Mouse (Mus musculus): ENCODE data around the gene Chst15. TPM values are rescaled to one million over a fixed set of nuclear protein-coding genes. Genes with fewer than 3 reads are reported as not detected.

Gene Chst15
- polyA plus RNA-seq (2015; fragmentation: Nextera tagmentation; extraction: Ambion mirVana), result 21.9 and 22.5 TPM in 2 replicates

DNA sequence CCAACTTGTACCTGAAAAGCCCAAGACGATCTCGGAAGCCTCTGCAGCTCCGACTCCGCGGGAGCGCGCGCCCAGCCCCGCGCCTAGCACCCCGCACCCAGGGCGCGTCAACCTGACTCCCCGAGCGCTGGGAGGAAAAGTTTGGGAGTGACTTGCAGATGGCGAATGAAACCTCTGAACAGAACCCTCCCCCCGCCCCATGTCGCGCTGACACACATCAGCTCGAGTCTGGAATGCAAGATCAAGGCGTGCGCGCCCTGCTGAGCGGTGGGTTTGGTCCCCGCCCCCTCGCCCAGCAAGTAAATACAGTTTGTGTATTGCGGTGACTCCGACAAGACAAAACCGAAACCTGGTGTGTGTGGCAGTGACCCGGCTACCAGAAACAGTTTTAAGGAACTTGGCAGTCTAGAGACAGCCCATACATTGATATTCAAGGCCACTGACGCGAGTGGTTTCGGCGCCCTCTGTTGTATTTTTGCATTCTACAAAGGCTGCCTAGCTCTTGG is at the start of gene Chst15:
TSS of gene Chst15 (minus strand) at position 193 of the 506 bp plus-strand sequence.
- peaks cover 52% of the 10 kb centered on the region for H3K4me1 ChIP-seq (replicated peaks)
- H3K9me3 ChIP-seq, result no peaks in the 10 kb centered on the region
- H3K9ac ChIP-seq, result peak within 1 kb of the TSS; percentile 94
- H3K4me2 ChIP-seq, result peak within 1 kb of the TSS; percentile 95
- peak within 1 kb of the TSS; percentile 93 for H3K27ac ChIP-seq (replicated peaks)
- H3K4me3 ChIP-seq, result peak within 1 kb of the TSS; percentile 85
- H3K36me3 ChIP-seq, result no peaks in the 10 kb centered on the region
- H3K27me3 ChIP-seq, result no peaks in the 10 kb centered on the region
- WGBS, result under 1% methylated on average over 34 of the region's 34 CpGs
- peak; percentile 34 for ATAC-seq (ENCODE audit: low read depth)

DNA sequence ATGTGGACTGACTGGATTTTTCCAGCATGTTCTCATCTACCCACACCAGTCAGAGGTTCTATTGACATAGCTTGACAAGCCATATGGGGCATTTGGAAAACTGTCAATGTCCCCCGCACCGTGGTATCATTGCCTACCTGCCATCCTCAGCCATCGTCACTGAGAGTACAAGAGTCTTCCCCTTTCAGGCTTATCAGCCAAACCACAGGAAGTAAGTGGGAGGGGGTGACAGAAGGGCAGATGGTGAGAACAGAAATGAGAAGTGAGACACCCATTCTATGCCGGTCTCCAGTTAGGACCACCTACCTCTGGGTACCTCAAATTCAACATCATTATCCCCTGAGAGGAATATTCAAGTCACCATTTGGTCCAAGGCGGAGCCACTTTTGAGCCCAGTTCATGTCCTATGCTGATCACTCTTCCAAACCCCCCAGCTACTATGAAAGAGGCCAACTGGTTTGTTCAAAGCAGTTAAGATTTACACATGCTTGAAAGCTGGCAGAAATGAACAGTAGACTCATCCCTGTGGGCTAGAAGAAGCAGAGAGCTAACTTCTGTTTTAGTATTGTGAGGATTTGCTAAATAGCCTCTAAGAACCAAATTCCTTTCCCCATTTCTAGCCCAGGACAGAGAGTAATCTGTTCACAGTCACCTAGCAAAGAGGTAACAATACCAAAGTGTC is 48.8 kb upstream of the Chst15 start:
- WGBS, result 85% methylated on average over 5 of the region's 5 CpGs

DNA sequence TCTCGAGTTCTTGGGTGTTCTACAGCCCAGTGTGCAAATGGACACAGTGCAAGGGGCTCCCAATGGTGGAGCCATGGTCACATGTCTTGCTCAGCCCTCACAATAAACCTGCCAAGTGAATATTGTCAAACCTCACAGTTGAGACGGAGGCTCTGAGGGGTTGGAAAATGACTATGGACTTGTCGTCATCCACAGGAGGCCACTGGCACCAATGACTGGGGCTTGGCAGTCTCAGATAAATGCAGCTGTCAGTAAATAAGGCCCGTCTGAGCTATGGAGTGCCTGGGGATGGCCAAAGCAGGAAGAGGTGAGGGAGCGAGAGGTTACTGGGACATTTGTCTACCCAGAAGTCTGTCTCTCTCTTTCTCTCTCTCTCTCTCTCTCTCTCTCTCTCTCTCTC is 48.1 kb upstream of the Chst15 start:
- Histone ChIP-seq H3K27me3 (no peaks in the 10 kb centered on the region), H3K36me3 (no peaks in the 10 kb centered on the region), H3K27ac (replicated peaks) (no peak overlapping the region), H3K4me1 (replicated peaks) (peaks cover 23% of the 10 kb centered on the region), H3K4me3 (no peak overlapping the region), H3K9me3 (no peaks in the 10 kb centered on the region), H3K4me2 (no peak overlapping the region), H3K9ac (no peak overlapping the region)
- ATAC-seq (ENCODE audit: low read depth), result no peak
- 79% methylated on average over 5 of the region's 5 CpGs for WGBS

More for the DNA sequence above, 48.8 kb upstream of the Chst15 start:
- H3K9me3 ChIP-seq, result no peaks in the 10 kb centered on the region
- H3K4me2 ChIP-seq, result no peak overlapping the region
- no peak overlapping the region for H3K27ac ChIP-seq (replicated peaks)
- no peaks in the 10 kb centered on the region for H3K36me3 ChIP-seq
- H3K27me3 ChIP-seq, result no peaks in the 10 kb centered on the region
- no peak for ATAC-seq (ENCODE audit: low read depth)
- H3K4me3 ChIP-seq, result no peak overlapping the region
- peaks cover 23% of the 10 kb centered on the region for H3K4me1 ChIP-seq (replicated peaks)
- no peak overlapping the region for H3K9ac ChIP-seq

DNA sequence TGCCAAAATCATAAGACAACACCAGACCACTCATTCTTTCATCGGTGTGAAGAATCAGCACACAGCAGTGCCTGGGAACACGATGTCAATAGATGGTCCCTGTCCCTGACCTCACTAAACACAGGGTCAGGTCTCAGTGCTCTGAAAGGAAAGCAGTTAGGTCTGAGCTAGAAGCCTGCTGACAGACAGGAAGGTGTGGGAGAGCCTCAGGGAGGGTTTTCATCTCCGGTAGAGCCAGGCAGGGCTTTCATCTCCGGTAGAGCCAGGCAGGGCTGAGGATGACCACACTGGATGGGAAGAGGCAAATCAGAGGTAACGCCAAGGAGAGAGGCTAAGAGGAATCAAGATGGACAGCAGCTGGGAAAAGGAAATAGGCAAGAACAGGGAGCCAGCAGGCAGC is 47.5 kb upstream of the Chst15 start:
- H3K9me3 ChIP-seq, result no peaks in the 10 kb centered on the region
- no peak overlapping the region for H3K27ac ChIP-seq (replicated peaks)
- H3K4me1 ChIP-seq (replicated peaks), result peaks cover 23% of the 10 kb centered on the region
- H3K4me3 ChIP-seq, result no peak overlapping the region
- H3K27me3 ChIP-seq, result no peaks in the 10 kb centered on the region
- no peak overlapping the region for H3K9ac ChIP-seq
- no peak overlapping the region for H3K4me2 ChIP-seq
- WGBS, result 70% methylated on average over 5 of the region's 5 CpGs
- ATAC-seq (ENCODE audit: low read depth), result no peak
- H3K36me3 ChIP-seq, result no peaks in the 10 kb centered on the region

DNA sequence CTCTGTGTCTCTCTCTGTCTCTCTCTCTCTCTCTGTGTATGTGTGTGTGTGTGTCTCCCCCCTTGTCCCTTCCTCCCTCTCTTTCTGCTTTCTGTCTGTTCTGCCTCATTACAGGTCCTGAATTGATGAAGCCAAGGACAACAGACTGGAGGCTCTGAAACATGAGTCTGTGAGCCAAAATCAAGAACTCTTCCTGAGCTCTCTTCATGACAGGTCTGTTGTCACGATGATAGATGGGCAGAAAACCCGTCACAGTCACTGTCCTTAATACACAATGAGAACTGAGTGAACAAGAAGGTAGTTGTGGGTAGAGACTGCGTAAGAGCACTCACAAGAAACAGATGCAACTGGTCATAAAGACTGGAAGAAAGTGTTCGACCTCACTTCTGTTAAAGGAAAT is 43.3 kb upstream of the Chst15 start:
- ATAC-seq (ENCODE audit: low read depth), result no peak

DNA sequence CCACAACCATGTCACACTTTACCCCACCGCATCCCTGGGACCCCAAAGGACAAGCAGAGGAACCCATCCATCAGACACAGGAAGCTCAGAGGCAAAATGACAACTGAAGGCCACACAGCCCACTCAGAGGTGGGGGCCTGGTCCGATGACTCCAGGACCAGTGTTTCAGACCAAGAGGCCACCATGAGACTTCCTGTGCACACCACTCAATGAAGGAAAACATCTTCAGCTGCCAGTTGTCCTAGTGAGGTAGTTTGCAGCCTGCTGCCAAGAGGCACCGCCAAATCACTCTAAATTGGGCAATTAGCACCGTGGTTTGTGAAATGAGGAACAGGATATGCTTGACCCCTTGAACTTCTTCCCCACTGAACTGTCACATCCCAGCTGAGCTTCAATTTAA is 41.7 kb upstream of the Chst15 start:
- ATAC-seq (ENCODE audit: low read depth), result no peak
- H3K9me3 ChIP-seq, result no peaks in the 10 kb centered on the region
- H3K4me3 ChIP-seq, result no peak overlapping the region
- H3K27me3 ChIP-seq, result no peaks in the 10 kb centered on the region
- H3K4me1 ChIP-seq (replicated peaks), result peaks cover 19% of the 10 kb centered on the region
- no peak overlapping the region for H3K9ac ChIP-seq
- 45% methylated on average over 4 of the region's 4 CpGs for WGBS
- H3K36me3 ChIP-seq, result no peaks in the 10 kb centered on the region
- H3K27ac ChIP-seq (replicated peaks), result no peak overlapping the region
- H3K4me2 ChIP-seq, result no peak overlapping the region

More for the DNA sequence above, 43.3 kb upstream of the Chst15 start:
- H3K9me3 ChIP-seq, result no peaks in the 10 kb centered on the region
- no peak overlapping the region for H3K4me2 ChIP-seq
- no peaks in the 10 kb centered on the region for H3K36me3 ChIP-seq
- H3K4me1 ChIP-seq (replicated peaks), result peaks cover 19% of the 10 kb centered on the region
- no peak overlapping the region for H3K4me3 ChIP-seq
- no peak overlapping the region for H3K27ac ChIP-seq (replicated peaks)
- 73% methylated on average over 4 of the region's 4 CpGs for WGBS
- H3K9ac ChIP-seq, result no peak overlapping the region
- no peaks in the 10 kb centered on the region for H3K27me3 ChIP-seq

DNA sequence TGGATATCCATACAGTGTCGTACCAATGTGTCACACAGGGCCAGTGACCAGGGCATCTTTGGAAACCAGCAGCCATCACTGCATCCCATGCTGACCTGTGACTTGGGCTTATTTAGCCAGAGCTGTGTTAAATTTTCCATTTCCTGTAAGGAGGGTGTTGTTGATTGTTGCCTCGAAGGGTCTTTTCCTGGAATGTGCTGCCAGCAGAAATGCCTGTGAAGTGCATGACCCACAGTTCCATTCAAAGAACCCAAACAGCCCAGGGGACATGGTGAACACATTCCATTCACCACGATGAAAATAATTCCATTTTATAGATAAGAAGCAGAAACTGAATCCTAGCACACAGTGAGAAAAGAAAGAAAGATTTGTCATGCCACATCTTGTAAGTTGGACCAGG is 41.2 kb upstream of the Chst15 start:
- WGBS, result 63% methylated on average over 3 of the region's 3 CpGs
- Histone ChIP-seq H3K27me3 (no peaks in the 10 kb centered on the region), H3K4me3 (no peak overlapping the region), H3K9me3 (no peaks in the 10 kb centered on the region), H3K4me1 (replicated peaks) (peaks cover 16% of the 10 kb centered on the region), H3K27ac (replicated peaks) (no peak overlapping the region), H3K36me3 (no peaks in the 10 kb centered on the region), H3K9ac (no peak overlapping the region), H3K4me2 (no peak overlapping the region)
- no peak for ATAC-seq (ENCODE audit: low read depth)

DNA sequence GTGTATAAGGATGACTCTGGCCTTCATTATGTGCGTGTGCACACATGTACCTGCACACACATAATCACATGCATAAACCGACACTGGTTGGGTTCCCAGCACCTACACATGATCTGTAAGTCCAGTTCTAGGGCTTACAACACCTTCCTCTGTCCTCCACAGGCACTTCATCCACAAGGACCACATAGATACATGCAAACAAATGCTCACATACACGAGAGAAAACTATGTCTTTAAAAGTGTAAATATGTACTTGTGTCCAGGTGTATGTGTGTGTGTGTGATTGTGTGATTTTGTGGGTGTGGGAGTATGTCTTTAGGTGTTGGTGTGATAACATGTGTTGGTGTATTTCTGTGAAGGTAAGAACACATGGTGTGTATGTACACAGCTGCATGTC is 40.8 kb upstream of the Chst15 start:
- no peak overlapping the region for H3K4me3 ChIP-seq
- H3K36me3 ChIP-seq, result no peaks in the 10 kb centered on the region
- no peak overlapping the region for H3K27ac ChIP-seq (replicated peaks)
- H3K9ac ChIP-seq, result no peak overlapping the region
- no peak for ATAC-seq (ENCODE audit: low read depth)
- H3K4me2 ChIP-seq, result no peak overlapping the region
- H3K4me1 ChIP-seq (replicated peaks), result peaks cover 12% of the 10 kb centered on the region; the same call in 1 of the 2 replicates
- no peaks in the 10 kb centered on the region for H3K9me3 ChIP-seq
- H3K27me3 ChIP-seq, result no peaks in the 10 kb centered on the region
- WGBS, result 91% methylated on average over 3 of the region's 3 CpGs

DNA sequence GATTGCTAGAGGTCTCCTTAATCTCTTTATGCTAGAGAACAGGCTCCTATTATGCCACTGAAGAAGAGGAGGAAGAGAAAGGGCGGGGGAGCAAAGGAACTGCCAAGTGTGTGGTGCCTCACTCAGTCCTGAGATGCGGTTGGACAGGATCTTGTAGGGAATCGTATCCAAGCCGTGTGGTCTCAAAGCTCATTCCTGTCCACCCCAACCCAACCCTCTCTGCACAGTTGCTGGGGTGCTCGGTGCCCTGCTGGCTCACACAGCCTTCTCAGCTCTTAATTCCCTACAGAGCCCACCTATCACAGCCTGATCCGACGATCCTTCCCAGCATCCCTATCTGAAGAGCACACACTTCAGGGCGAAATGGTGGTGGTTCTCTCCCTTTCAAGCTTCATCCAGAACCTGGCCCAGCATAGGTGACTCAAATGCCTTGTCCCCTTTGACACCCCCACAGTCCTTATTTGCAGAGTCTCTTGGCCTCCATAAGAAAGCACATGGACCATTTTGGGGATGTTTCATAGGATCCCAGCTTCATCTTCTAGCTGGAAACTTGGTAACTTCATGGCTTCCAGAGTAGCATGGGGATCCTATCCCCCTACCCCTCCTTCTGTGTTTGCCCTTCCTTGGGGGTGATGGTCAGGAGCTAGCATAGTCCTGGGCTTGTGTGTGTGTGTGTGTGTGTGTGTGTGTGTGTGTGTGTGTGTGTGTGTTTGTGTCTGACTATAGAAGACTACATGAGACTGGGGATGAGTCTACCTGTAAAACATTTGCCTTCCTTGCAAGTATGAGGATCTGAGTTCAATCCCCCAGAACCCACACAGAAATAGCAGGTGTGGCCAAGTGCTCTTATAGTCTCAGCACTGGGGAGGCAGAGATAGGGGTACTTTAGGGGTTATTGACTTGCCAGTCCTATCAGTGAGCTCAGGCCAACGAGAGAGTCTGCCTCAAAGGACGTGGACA is 40.1 kb upstream of the Chst15 start:
- Histone ChIP-seq H3K4me3 (no peak overlapping the region), H3K27me3 (no peaks in the 10 kb centered on the region), H3K9ac (no peak overlapping the region), H3K9me3 (no peaks in the 10 kb centered on the region), H3K4me1 (replicated peaks) (peaks cover 8% of the 10 kb centered on the region), H3K4me2 (no peak overlapping the region), H3K27ac (replicated peaks) (no peak overlapping the region), H3K36me3 (no peaks in the 10 kb centered on the region)
- WGBS, result 37% methylated on average over 10 of the region's 10 CpGs
- no peak for ATAC-seq (ENCODE audit: low read depth)

DNA sequence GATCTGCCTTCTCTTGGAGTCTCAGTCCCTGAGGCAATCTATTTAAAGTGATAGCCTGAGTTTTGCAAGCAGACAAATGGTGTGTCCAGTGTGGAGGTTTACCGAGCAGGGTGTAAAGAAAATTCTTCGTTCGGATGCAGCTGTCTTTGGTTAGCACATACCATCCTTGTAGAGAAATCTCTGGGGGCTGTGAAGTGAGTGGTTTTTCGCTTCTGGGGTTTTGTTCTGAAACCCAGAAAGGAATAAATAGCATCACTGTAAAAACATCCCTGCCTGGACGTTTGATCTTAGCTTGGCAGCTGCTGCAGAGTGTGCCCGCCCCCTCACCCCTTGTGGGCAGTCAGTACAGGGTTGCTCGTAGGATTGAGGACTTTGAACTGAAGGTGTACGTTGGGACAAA is 39.2 kb upstream of the Chst15 start:
- ATAC-seq (ENCODE audit: low read depth), result no peak
- Histone ChIP-seq H3K27ac (replicated peaks) (no peak overlapping the region), H3K9ac (no peak overlapping the region), H3K4me2 (no peak overlapping the region), H3K36me3 (no peaks in the 10 kb centered on the region), H3K9me3 (no peaks in the 10 kb centered on the region), H3K4me3 (no peak overlapping the region), H3K27me3 (no peaks in the 10 kb centered on the region), H3K4me1 (replicated peaks) (peaks cover 9% of the 10 kb centered on the region)
- WGBS, result 12% methylated on average over 8 of the region's 8 CpGs

DNA sequence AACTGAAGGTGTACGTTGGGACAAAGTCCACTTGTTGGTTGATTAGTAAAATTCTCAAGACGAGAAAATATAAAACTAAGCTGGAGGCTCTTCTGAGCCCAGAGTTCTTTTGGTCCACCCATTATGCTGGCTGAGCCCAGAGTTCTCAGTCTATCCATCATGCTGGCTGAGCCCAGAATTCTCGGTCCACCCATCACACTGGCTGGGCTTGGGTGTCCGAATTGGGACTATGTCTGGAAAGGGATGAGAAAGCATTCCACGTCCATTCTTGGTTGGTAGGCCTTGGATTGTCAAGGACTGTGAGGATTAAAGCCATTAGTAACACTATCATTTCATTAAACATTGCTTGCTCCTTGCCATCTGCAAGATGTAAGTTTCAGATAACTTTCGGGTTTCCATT is 38.7 kb upstream of the Chst15 start:
- no peaks in the 10 kb centered on the region for H3K9me3 ChIP-seq
- no peaks in the 10 kb centered on the region for H3K27me3 ChIP-seq
- no peak overlapping the region for H3K27ac ChIP-seq (replicated peaks)
- WGBS, result 61% methylated on average over 6 of the region's 6 CpGs
- no peaks in the 10 kb centered on the region for H3K36me3 ChIP-seq
- ATAC-seq (ENCODE audit: low read depth), result no peak
- no peak overlapping the region for H3K4me2 ChIP-seq
- H3K4me3 ChIP-seq, result no peak overlapping the region
- H3K9ac ChIP-seq, result no peak overlapping the region
- H3K4me1 ChIP-seq (replicated peaks), result peaks cover 9% of the 10 kb centered on the region

DNA sequence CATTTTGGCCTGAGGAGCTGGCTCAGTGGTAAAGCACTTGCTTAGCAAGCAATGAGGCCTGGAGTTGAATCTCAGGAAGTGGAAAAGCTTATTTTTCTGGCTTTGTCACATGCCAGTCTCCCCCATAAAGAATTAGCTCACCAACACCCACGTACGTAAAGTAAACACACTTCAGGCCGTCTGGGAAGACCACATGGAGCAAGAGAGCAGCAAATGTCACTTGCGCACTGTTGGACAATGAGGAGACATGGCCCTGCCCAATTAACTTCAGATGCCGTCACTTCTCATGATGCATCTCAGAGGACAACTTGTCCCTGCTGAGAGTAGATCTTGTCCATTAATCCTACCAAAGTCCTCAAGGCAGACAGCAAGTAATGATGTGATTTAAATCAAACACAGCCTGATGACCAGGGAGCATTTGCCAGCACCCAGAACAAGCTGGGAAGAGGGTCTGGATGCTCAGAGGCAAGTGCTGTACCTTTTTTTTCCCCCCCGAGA is 32.1 kb upstream of the Chst15 start:
- Histone ChIP-seq H3K27me3 (no peaks in the 10 kb centered on the region), H3K9ac (no peak overlapping the region), H3K4me2 (no peak overlapping the region), H3K9me3 (no peaks in the 10 kb centered on the region), H3K27ac (replicated peaks) (0 out of 2 replicates have a peak overlapping the region, but pooled peaks have one; percentile 3), H3K4me3 (no peak overlapping the region), H3K4me1 (replicated peaks) (peaks cover 22% of the 10 kb centered on the region), H3K36me3 (no peaks in the 10 kb centered on the region)
- 75% methylated on average over 6 of the region's 6 CpGs for WGBS
- no peak for ATAC-seq (ENCODE audit: low read depth)

All from neural tube, embryonic 13.5 days (tissue).